Mouse (Mus musculus) cerebellum, adult 2 months (tissue): ENCODE data around the gene Yap1. TPM values are rescaled to one million over a fixed set of nuclear protein-coding genes. Genes with fewer than 3 reads are reported as not detected.

Experiments used
- DNase-seq, 2 experiments: peaks; one replicate each; pipeline ENCODE4 v3.0.0; 2021
- H3K27ac ChIP-seq: fragments of 200-500 bp; 2 replicates; pipeline ENCODE4 v1.5.1; 2012; ENCODE audit warnings: low read length, control low read depth, inconsistent platforms; ENCODE audit not compliant: insufficient read depth
- H3K27me3 ChIP-seq: fragments of 200-500 bp; 2 replicates; pipeline ENCODE4 v1.6.1; 2012; ENCODE audit warnings: inconsistent platforms, mild to moderate bottlenecking, low read length, moderate library complexity; ENCODE audit not compliant: control insufficient read depth, insufficient read depth
- H3K4me1 ChIP-seq: fragments of 200-500 bp; 2 replicates; pipeline ENCODE4 v1.6.1; 2011; ENCODE audit warnings: low read length; ENCODE audit not compliant: control insufficient read depth, insufficient read depth
- H3K4me3 ChIP-seq: fragments of 200-500 bp; replicated peaks from 2 replicates; pipeline ENCODE3; 2011; ENCODE audit warnings: mild to moderate bottlenecking, low read depth, low read length, control low read depth; ENCODE audit not compliant: insufficient read depth
- CTCF ChIP-seq: fragments of 200-500 bp; IDR thresholded peaks from 2 replicates; pipeline ENCODE4 v1.5.1; 2011; ENCODE audit warnings: low read depth, mild to moderate bottlenecking, control low read depth, low read length, moderate library complexity, borderline replicate concordance; ENCODE audit not compliant: insufficient read depth
- POLR2A ChIP-seq: fragments of 200-500 bp; IDR thresholded peaks from 2 replicates; pipeline ENCODE4 v1.6.1; 2011; ENCODE audit warnings: low read length, control low read depth, borderline replicate concordance; ENCODE audit not compliant: insufficient read depth
- WGBS: fragments of 180-500 bp; shearing (Covaris S2); methylation state at CpG from one replicate; pipeline ENCODE4 v1.1.7; 2018; 5-methylcytosine and 5-hydroxymethylcytosine counted together
- polyA plus RNA-seq: library from polyadenylated mRNA; depleted of rRNA; stranded (reverse); fragments of >200 nt; gene quantifications from 2 replicates; pipeline ENCODE4 v1.2.3, GENCODE M21; 2012; rRNA removed

Gene Yap1
- polyA plus RNA-seq, 1 experiment = 8.5 TPM

- Histone ChIP-seq H3K4me3 (no peak overlapping the region), H3K27me3 (no peaks in the 10 kb centered on the region), H3K27ac (no peak overlapping the region), H3K4me1 (no peaks in the 10 kb centered on the region)
- no peak for DNase-seq
- TF ChIP-seq POLR2A = no peak
- TF ChIP-seq CTCF = no peak
- 98% methylated on average over 1 of the region's 1 CpGs for WGBS
Observed at GRCm38 (mm10) chr9:7882304-7882865, 122.0 kb downstream of the Yap1 start.

Other genes starting within 250 kb of the Yap1 start
- gene Tmem123, start 240.6 kb downstream of the Yap1 start, polyA plus RNA-seq = 20.9 and 21.4 TPM in 2 replicates
- 32.6 and 37.8 TPM in 2 replicates for gene Birc2, start 167.5 kb downstream of the Yap1 start, polyA plus RNA-seq
- gene Birc3, start 131.4 kb downstream of the Yap1 start, polyA plus RNA-seq = 2.0 and 2.4 TPM in 2 replicates
- 4.9 and 5.1 TPM in 2 replicates for gene Cfap300, start 38.2 kb upstream of the Yap1 start, polyA plus RNA-seq
- gene Cep126, start 129.7 kb upstream of the Yap1 start, polyA plus RNA-seq = 20.3 and 22.3 TPM in 2 replicates